Mouse (Mus musculus) thymus, adult 2 months (tissue): Measurements from ENCODE around the gene Senp6.

Experiments used
- CTCF ChIP-seq: fragments of 200-500 bp; IDR thresholded peaks from 2 replicates; pipeline ENCODE4 v1.5.1; 2012; ENCODE audit warnings: mild to moderate bottlenecking, control low read depth, low read length, moderate library complexity, borderline replicate concordance; ENCODE audit not compliant: control insufficient read depth, poor library complexity, insufficient read depth; ENCODE audit errors: extremely low read depth
- POLR2A ChIP-seq: fragments of 200-500 bp; IDR thresholded peaks from 2 replicates; pipeline ENCODE4 v1.6.1; 2012; ENCODE audit warnings: mild to moderate bottlenecking, low read length, control low read depth, moderate library complexity; ENCODE audit not compliant: control insufficient read depth, poor library complexity, insufficient read depth; ENCODE audit errors: extremely low read depth

GRCm38 (mm10) chr9:80173629-80174028, 106.9 kb downstream of the Senp6 start:
- no peak for TF ChIP-seq CTCF
- TF ChIP-seq POLR2A, result no peak
